Mouse (Mus musculus) cerebellum, postnatal 4 days (tissue): ENCODE results near the gene Slc22a16.
"Not testable (repeated sequence)": the region's sequence is repeated elsewhere in the genome, so short reads cannot be mapped to it uniquely, and the experiment has no call there.

Source experiments
- DNase-seq, 2 experiments: peaks; one replicate each; pipeline ENCODE4 v3.0.0; 2022; ENCODE audit warnings: low spot score in 2 of 2, mixed read lengths in 1 of 2

Slc22a16 gene

GRCm38 (mm10) chr10:40570036-40570435 lies at the start of gene Slc22a16:
TSS of gene Slc22a16 (plus strand) at chr10:40570336.
- DNase-seq, result no peak

DNA sequence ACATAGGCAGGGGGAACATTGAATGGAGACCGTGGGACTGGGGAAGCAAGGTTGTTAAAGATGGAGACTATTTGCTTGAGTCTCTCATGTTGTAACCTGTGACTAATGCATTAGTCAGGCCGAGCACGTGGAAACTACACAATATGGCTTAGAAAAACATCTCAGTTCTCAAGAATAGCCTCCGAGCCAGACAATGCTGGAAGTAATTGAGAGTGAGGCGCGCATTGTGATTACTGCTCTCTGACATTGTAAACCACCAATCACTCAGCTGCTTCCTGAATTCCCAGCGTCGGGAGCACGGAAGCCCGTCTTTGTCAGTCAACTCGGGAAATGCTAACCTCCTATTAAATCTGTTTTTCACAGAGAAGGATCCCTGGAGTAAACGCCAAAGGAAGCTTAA lies 48.6 kb upstream of the Slc22a16 start:
- DNase-seq, result no peak

GRCm38 (mm10) chr10:40523312-40523975 lies 46.7 kb upstream of the Slc22a16 start:
- no peak for DNase-seq

DNA sequence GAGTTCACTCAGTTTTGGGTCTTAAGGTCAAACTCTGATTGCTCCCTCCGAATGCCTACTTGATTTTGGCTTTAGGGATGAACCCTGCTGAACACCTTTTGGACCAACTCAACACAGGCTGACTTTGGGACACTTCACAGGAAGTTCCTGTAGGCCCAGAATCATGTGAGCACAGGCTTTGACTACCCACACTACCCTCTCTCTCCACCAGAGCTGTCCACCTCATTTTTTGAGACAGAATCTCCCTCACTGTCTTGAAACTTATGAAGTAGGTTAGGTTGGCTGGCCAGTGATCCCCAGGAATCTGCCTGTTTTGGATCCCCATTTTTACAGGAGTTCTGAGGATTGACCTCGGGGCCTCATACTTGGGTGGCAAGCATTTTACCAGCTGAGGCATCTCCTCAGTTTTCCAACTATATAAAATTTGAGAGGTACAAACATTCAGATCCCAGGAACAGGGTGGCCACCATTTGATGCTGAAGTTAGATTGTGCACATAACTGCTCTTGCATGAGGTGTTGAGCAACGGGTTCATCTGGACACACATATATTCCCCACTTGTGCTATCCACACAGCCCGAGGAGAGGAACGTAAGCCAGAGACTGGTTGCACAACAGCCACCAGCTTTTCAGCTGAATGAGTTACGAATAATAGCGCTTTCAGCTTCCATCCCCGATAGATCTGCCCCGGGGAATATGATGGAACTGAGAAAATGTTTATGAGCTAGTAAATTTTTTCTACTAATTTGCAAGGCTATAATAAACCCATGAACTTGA lies 45.9 kb upstream of the Slc22a16 start:
- no peak for DNase-seq

GRCm38 (mm10) chr10:40524991-40525390 lies 45.1 kb upstream of the Slc22a16 start:
- peak in 1 of 2 experiments; percentile 51 for DNase-seq

GRCm38 (mm10) chr10:40525616-40526155 lies 44.5 kb upstream of the Slc22a16 start:
- no peak for DNase-seq

DNA sequence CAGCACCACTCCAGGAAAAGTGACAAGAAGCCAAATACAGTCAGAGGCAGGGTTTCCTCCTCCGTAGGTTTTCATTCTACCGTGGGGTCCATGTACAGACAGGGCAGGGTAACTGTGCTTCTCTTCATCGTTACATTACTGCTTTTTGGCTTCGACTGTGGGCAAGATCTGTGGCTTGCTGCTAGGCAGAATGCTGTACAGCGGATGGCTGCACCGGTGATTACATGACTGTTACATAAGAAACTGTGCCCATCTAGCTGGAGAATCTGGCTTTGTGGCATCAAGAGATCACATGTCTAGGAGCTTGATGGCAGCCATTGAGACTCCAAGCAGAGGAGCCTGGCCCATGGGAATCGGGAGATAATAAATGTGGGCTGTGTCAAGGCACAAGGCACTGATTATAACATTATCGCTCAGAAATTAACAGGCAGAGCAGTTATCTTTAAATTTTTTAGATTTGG lies 43.8 kb upstream of the Slc22a16 start:
- DNase-seq, result no peak

- no peak for DNase-seq
Observed at GRCm38 (mm10) chr10:40526986-40527385, 43.1 kb upstream of the Slc22a16 start.

DNA sequence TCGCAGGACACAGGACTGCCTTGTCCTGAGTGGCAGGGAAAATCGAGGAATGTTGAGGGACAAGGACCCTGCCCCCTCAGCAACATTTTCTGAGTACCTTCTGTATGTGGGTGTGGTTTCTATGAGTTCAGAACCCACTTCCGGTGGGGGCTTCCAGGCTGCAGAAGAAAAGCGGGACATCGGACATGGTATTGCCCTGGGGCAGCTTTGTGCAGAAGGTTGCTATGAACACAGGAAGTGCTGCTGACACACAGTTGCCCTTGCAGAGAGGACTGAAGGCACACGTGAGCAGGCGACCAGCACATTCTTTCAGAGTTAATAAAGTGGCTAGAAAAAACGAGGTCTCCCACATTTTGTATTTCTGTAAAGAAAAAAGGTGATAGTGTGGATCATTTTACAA lies 42.6 kb upstream of the Slc22a16 start:
- DNase-seq, result no peak

GRCm38 (mm10) chr10:40528668-40529067 lies 41.5 kb upstream of the Slc22a16 start:
- no peak for DNase-seq

DNA sequence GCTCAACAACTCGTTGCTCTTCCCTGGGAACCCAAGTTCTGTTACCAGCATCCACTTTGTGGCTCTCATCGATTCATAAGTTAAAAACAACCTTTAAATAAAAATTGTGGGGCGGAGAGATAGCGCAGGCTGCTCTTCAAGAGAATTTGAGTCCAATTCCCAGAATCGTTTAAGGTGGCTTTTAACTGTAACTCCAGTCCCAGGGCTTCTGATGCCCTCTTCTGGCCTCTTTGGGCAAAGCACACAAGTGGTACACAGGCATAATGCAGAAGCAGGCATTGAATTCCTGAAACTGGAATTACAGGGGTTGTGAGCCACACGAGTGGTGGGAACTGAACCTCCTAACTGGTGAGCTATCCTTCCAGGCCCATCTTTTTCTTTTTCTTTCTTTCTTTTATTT lies 40.5 kb upstream of the Slc22a16 start:
- DNase-seq, result peak in 1 of 2 experiments; percentile 57

DNA sequence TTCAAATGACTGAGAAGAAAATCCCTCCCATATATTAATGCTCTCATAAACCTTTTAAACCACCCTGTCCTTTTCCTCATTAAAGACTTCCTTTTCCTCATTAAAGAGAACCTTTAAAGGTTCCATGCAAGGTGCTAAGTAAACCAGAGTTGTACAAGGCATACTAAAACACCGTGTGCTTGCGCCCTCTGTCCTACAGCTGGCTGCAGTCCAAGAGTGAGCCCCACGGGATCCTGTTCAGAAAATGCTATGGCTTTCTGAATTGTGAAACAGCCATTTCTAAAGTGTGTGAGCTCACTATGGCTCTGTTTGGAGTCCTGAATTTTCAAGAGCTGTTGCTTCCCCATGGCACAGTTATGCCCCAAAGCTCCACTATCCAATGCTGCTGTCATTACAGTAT lies 39.5 kb upstream of the Slc22a16 start:
- DNase-seq, result no peak

- DNase-seq, result not testable (repeated sequence)
Observed at GRCm38 (mm10) chr10:40532586-40532985, 37.5 kb upstream of the Slc22a16 start.

DNA sequence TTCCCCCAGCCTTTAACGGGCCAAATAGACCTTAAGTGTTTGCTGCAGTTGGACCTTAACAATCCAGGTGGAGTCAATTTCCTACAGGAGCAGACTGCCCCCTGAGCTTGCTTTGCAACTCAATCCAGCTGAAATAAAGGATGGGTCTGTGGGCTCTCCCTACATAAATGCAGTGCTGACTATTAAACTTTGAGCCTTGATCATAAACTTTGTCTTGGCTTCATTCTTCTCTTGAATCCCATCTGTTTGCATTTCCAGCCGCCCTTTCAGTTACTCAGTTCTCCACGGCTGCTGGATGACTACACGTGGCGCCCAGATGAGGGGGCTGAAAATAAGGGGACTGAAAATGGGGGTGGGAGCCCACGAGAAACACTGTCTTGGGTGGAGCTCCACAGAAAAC lies 28.8 kb upstream of the Slc22a16 start:
- DNase-seq, result no peak

DNA sequence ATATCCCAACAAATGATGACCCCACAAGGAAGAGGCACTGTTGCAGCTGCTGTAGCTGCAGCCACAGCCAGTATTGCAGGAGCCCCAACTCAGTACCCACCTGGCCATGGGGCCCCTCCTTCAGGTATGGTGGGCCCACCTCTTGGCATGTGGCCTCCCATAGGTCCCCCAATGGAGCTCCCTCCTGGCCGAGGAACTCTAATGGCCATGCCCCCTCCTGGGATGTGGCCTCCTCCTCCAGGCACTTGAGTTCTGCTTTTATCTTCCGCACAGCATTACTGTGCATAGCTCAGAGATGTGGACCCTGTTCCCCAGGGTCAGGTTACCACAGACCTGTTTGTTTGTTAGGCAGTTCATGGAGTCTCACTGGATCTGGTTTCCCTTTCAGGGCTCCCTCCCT lies 20.8 kb upstream of the Slc22a16 start:
- DNase-seq, result no peak

- DNase-seq, result no peak
Observed at GRCm38 (mm10) chr10:40551801-40552200, 18.3 kb upstream of the Slc22a16 start.

DNA sequence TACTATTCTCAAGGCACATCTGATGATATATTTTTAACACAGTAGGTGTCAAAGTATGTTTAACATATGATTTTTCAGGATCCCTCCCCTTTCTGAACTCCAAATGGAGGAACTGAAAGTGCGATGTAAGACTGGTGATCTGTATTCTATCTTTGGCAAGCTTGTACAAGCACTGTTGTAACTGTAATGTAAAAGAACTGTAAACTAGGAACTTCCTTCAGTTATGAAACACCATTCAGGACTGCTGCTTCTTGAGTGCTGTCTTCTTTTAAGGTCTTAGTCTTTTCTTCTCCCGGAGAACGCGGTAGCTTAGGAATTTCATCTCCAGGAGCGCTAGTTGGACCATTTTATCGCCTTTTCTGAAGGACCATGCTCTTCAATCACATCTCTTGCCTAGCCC lies 4.4 kb upstream of the Slc22a16 start:
- not testable (repeated sequence) for DNase-seq

- DNase-seq, result no peak
Observed at GRCm38 (mm10) chr10:40575912-40576634, 5.9 kb downstream of the Slc22a16 start.

DNA sequence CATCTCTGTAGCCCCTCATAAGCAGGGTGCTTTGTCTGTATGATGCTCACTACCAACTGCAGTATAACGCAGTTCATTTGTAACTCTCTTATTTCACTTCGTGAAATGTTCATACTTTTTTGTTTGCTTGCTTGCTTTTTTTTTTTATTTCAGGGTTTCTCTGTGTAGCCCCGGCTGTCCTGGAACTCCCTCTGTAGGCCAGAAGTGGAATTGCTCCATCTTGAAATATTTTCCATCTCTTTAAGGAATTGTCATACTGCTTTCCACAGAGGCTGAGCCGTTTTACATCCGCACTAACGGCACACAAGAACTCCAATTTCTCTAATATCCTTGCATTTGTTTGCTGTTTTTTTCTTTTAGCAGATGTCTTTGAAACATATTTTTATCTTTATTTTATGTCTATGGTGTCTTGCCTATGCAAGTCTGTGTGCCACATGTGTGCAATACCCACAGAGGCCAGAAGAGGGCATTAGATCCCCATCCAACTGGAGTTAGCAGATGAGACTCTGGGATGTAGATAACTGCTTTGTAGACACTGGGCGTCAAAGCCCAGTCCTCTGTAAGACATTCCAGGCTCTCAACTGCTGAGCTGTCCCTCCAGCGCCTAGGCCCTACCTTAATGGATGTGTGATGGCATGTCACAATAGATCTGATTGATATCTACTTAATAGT lies 13.6 kb downstream of the Slc22a16 start:
- peak in 1 of 2 experiments; percentile 51 for DNase-seq

- no peak for DNase-seq
Observed at GRCm38 (mm10) chr10:40592186-40592585, 22.1 kb downstream of the Slc22a16 start.

GRCm38 (mm10) chr10:40597177-40597576 lies 27.0 kb downstream of the Slc22a16 start:
- DNase-seq, result no peak
